Mouse (Mus musculus) heart, postnatal 0 days (tissue): ENCODE data around the gene Txndc8.

Source experiments
- CTCF ChIP-seq: IDR thresholded peaks from 2 replicates; pipeline ENCODE4 v1.5.1; 2016; ENCODE audit warnings: antibody characterized with exemption, control low read depth, low read depth
- EP300 ChIP-seq: IDR thresholded peaks from 2 replicates; pipeline ENCODE4 v1.6.1; 2016; ENCODE audit warnings: antibody characterized with exemption, low read depth

GRCm38 (mm10) chr4:57942892-57943291 lies 66.0 kb downstream of the Txndc8 start:
- TF ChIP-seq CTCF (no peak), EP300 (no peak)
